Mouse (Mus musculus): ENCODE data around the gene Klc3.
A peak's percentile ranks its signal among the peaks of the same experiment; 100 is the strongest.

Gene Klc3

DNA sequence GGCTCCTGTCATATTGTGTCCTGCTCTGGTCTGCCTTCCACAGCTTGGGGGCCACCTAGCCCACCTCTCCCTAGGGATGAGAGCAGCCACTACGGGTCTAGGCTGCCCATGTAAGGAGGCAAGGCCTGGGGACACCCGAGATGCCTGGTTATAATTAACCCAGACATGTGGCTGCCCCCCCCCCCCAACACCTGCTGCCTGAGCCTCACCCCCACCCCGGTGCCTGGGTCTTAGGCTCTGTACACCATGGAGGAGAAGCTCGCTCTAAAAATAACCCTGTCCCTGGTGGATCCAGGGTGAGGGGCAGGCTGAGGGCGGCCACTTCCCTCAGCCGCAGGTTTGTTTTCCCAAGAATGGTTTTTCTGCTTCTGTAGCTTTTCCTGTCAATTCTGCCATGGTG, 5.8 kb upstream of the Klc3 start:
- DNase-seq (ENCODE audit: low spot score in 2 of 2): no peak

DNA sequence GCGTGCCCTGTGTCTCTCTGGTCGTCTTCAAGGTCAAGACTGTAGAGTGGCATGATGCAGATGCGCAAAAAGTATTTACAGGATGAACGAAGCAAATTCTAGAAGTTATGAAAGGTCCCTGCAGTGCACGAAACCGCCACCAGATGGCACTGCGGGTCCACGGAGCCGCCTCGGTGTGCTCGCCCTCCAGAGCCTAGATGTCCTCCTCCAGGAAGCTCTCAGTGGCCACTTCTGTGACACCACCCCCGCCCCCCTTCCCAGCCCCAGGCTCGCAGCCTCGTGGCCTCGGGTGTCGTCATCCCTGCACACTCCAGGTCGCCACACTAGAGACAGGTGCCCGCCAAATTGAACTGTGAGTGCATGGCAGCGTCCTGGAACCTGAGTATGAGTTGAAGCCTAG, 1.5 kb upstream of the Klc3 start:
- peak in 1 of 2 experiments; percentile 82 for DNase-seq (ENCODE audit: low spot score in 2 of 2)

DNA sequence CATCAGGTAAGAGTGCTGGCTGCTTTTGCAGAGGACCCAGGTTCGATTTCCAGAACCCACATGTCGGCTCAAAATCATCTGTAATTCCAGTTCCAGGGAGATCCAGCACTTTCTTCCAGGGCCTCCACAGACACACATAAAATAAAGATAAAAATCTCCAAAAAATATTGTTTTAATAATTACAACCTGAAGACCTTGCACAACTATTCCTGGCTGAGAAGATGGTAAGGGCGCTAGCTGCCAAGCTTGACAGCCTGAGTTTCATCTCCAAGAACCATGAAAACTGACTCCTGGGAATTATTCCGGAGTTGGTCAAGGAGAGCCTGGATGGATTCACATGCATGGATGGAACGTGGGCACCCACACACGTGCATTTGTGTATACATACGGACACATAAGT, 572 bp upstream of the Klc3 start, which contains the start of gene Ckm:
Ckm (plus strand) TSS at position 301 of the 400 bp plus-strand sequence.
- DNase-seq (ENCODE audit: low spot score in 2 of 2): no peak

DNA sequence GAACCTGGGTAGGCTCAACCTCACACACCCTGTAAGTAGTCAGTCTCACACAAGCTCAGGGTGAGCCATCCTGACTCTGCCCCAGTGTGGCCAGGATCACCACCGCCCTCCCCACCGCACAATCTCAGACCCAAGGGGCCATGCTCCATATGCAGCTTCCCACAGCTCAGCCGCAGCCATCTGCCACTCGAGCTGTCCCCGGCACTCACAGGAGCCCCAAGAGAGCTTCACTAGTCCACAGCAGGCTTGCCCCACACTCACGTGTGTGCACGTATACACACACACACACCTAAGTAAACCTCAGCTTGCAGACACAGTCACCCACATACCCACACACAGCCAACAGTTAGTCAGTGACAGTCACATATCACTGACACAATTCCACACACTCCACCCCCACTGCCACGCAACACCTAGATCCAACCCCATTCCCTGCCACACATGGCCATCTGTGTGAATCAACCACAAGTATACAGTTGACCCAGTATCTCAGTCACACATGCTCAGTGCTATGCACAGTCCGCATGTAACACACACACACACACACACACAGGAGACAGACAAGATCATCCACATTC, 1.3 kb downstream of the Klc3 start:
- DNase-seq (ENCODE audit: low spot score in 2 of 2): no peak

DNA sequence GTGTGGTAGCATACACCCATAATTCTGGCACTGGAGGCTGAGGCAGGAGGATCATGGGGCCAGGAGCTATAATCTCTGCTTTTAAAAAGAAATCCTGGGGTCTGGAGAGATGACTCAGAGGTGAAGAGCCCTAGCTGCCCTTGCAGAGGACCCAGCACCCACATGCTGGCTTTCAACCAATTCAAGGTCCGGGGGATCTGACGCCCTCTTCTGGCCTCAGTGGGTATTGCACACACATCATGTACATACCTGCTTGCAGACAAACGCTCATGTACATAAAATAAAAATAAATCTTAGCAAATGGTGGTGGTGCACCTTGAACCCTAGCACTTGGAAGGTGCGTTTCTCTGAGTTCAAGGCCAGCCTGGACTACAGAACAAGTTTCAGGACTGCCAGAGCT, 3.0 kb downstream of the Klc3 start:
- no peak for DNase-seq (ENCODE audit: low spot score in 2 of 2)

DNA sequence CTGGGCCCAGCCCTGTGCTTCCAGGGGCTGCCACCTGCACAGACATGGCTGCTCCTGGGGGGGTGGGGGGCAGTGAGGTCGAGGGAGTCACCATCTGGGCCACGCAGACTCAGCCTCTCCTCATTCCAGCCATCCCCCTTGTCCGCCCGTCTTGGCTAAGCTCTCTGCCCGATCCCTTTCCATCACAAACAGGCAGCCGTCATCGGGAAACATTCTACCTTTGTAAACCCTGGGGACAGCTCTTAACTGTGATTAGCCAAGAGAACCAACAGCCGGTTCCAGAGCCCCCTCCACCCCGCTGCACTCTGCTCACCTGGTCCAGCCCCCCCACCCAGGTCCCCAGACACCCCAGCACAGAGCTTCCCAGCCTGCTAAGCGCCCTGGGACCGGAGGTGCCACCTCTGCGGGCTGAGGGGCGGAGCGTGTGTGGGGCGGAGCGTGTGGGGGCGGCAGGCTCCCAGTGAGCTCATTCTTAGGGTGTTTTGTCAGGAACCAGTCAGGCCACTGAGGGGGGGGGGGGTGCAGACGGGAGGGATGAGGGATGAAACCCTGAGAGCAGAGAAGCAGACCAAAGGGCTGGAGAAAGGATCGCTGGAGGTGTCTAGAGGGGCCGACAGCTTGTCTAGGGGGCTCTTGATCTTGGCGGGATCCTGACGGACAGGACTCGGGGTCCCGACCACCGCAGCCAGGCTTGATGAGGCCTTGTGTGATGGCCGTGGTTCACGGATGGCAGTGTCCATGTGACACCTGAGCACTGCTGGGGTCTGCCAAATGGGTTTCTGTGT, 4.2 kb downstream of the Klc3 start:
- DNase-seq (ENCODE audit: low spot score in 2 of 2): no peak

DNA sequence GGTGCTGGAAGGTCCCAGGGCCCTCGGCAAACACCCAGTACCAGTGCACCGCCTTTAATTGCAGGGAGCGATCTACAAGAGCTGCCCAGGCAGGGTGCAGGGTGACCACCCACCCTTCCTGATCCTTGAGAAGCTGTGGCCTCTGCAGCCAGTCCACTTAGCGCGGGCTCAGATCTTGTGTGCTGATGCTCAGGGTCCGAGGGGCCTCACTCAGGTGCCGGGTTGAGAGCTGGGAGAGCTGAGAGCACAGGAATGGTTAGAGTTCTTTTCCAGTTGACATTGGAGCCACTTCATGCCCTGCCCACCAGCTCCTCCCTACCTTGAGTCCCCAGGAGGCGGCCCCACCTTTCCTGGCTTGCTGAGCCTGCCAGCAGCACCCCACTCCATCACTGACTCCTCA, 9.4 kb downstream of the Klc3 start:
- no peak for DNase-seq (ENCODE audit: low spot score in 2 of 2)

DNA sequence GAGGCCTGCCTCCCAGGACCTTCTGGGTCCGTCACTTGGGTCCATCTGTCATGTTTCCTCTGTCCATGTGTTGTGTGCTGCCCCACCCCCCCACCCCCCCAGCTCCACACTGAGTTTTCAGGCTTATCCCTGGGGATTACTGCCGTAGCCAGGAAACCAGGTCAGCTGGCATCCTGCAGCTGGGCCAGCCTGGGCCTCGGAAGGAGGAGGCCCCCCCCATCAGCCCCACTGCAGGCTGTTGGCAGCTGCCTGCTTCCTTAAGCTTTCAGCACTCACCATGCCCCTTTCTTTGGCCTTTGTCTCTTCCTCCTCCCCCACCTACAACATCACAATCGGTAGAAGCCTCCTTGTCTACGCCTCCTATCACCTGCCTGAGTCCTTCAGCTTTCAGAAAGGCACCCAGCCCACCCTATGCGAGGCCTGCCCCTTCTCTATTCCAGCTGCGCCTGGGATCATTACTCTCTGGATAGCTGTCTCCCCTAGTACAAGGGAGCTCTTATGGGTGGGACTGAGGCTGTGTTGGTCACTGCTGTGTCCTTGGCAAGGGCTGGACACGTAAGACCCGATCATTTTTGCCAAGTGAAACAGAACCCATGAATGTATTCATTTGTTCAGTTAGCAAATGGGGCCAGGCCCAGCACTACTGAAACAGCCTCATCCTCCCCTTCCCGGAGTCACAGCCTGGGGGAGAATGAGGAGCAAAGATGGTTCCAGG, 15.0 kb downstream of the Klc3 start:
- DNase-seq (ENCODE audit: low spot score in 2 of 2): no peak

DNA sequence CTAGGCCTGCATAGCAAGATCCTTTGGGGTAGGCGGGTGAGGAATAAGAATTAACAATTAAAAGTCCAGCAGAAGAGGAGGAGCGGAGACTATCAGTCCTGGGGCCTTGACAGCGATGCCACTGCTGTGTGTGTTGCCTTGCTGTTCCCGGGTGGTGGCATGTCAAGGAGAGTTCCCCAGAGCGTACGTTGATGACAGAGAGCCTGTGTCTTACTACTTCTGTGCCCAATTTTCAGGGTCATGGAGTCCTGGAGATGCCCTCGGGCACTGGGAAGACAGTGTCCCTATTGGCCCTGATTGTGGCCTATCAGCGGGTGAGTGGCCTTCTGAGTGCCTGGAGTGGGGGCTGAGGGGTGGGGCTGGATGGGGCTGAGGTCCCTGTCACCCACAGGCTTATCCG, 20.2 kb downstream of the Klc3 start:
- no peak for DNase-seq (ENCODE audit: low spot score in 2 of 2)

DNA sequence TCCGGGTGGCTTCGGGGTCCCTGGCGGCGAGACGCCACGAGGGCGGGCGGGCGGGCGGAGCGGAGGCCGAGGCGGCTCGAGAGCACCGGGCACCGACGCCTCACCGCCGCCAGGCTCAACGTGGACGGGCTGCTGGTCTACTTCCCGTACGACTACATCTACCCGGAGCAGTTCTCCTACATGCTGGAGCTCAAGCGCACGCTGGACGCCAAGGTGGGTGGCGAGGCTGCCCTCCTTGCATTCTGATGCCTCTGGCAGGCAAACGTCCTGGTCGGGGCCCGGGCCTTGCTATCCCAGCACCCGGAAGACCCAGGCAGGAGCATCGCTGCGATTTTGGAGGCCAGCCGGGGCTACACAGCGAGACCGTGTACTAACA, 21.8 kb downstream of the Klc3 start:
- DNase-seq (ENCODE audit: low spot score in 2 of 2): no peak

DNA sequence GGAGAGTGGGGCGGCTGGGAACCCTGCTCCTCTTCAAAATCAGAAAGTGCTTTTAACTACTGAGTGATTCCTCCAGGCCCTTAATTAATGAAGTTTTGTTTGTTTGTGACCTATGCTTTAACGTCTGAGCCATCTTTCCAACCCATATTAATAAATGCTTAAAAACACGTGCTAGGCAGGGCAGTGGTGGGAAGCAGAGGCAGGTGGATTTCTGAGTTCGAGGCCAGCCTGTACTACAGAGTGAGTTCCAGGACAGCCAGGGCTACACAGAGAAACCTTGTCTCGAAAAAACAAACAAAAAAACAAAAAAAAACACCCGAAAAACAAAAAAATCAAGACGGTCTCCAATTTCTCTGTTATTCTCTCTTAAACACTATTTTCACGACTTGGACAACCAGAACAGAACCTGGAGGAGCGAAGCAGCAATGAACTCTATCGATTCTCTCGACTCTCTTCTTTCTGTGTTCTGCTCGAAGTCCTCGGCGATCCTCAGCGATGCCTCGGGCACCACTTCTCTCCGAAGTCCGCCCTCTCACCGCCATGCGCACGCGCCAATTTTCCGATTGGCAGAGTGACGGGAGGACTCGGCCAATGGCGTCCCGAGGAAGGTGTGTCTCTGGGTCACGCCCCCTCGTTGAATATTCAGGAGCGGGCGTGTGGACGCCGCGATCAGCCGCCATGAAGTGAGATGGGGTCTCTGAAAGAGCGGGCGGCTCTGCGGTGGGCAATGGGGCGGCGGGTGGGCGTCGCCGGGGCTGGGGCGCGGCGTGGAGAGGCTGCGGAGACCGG, 22.3 kb downstream of the Klc3 start, which contains the start of gene Ercc2:
Ercc2 (plus strand) TSS at position 634 of the 789 bp plus-strand sequence.
- DNase-seq (ENCODE audit: low spot score in 2 of 2): peak; percentile 94 to 98

DNA sequence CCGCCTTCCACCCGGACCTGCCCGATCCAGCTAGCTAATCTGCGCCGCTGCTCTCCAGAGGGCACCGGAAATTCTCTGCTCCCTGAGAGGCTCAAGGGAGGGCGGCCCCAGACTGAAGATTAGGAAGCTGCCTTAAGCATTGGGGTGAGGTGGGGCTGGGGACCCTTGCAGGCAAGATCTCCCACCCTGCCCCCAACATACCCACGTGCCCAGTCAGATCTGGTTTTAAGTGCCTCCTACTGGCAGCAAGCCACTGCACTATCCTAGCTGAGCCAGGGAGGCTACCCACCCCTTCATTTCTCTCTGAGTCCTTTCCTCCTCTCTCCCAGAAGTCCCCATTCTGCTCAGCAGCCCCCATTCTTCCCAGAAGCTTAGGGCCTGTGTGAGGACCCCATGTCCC, 25.9 kb downstream of the Klc3 start:
- no peak for DNase-seq (ENCODE audit: low spot score in 2 of 2)

DNA sequence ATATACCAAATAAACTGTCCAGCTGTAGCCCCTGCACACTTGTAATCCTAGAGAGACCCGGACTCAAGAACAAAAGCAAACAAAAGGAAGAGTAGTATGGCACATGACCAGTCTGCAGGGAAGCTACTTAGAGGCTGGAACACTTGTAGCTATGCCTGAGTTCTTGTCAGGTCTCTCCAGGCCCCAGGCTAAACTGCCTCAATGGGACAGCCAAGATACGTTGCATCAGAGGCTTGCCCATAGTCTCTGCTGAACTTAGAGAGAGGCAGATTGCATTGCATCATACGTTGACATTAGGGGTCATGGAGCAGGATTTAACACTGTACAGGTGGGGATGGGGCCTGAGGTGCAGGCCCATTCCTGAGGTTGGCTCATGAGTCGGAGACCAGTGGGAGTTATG, 27.9 kb downstream of the Klc3 start:
- DNase-seq (ENCODE audit: low spot score in 2 of 2): no peak

DNA sequence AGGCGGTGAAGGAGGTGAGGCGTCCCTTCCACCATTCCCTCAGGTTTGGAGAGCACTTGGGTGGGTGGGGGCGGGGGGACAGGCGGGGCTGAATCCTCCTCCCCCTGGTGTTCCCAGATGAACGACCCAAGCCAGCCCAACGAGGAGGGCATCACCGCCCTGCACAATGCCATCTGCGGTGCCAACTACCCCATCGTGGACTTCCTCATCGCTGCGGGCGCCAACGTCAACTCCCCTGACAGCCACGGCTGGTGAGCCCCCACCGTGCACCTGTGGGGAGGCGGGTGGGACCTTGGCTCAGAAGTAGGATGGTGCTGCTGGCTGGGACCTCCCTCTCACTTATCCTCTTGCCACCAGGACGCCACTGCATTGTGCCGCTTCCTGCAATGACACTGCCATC, 28.5 kb downstream of the Klc3 start:
- DNase-seq (ENCODE audit: low spot score in 2 of 2): no peak

DNA sequence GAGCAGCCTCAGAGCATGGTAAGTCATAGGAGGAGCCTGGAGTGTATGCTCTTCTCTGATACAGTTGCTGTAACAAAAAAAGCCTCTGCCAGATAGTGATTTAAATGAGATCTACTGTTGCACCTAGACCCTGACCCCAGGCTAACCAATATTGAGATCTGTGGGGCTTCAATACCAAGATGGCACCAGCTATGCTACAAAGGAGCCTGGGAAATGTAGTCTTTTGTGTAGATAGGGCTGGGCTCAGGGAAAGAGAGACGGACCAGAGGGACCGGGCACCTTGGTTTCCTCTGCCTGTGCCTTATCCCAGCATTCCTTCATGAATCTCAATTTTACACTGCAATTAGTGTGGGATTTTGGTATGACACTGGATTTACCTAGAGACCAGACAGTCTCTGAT, 30.5 kb downstream of the Klc3 start:
- no peak for DNase-seq (ENCODE audit: low spot score in 2 of 2)

DNA sequence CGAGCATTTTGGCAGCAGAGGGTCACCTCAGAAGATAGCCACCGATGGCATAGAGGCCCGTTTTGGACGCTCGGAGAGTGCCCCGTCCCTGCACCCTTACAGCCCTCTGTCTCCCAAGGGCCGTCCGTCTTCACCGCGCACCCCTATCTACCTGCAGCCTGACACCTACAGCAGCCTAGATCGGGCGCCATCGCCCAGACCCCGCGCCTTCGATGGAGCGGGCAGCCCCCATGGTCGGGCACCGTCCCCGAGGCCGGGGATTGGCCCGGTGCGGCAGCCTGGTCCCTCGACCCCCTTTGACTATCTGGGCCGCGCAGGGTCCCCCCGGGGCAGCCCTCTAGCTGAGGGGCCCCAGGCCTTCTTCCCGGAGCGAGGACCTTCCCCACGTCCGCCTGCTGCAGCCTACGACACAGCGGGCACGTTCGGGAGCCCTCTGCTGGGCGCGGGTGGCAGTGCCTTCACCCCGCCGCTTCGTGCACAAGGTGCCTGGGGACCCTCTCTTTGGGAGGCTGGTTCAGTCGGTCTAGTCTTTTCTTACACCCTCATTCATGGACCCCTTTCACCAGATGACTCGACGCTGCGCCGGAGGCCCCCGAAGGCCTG, 34.0 kb downstream of the Klc3 start:
- peak in 1 of 2 experiments; percentile 63 for DNase-seq (ENCODE audit: low spot score in 2 of 2)

DNA sequence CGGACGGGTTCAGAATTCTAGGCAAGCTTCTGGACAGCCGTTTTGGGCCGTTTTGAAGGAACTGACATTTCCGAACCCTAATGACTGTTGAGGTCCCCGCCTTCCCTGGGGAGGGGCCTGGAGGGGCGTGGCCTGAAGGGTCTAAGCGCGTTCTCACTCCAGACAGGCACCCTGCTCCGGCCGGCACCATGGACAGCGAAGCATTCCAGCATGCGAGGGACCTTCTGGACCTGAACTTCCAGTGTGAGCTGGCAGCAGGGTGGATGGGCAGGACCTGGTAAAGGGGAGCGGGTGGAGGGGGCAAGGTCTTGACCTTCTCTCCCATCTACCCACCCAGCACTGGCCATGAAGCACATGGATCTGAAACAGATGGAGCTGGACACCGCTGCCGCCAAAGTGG, 35.5 kb downstream of the Klc3 start:
- DNase-seq (ENCODE audit: low spot score in 2 of 2): no peak

DNA sequence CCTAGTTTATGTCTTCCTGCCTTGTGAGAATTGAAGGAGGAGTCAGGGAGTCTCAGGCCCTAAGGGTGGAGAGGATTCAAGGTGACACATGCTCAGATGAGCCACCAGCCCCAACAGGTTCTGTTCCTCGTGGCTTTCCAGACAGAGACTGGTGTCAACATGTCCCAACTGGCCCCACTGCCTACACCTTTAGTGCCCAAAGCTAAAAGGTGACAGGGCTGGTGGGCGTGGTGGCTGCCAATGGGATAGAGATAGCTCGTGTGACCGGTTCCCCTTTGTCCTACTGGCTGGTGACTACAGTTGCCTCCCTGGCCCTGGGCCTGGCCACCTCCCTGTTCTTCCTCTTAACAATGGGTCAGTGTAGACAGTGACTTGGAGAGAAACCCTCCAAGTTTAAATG, 38.5 kb downstream of the Klc3 start:
- DNase-seq (ENCODE audit: low spot score in 2 of 2): no peak

DNA sequence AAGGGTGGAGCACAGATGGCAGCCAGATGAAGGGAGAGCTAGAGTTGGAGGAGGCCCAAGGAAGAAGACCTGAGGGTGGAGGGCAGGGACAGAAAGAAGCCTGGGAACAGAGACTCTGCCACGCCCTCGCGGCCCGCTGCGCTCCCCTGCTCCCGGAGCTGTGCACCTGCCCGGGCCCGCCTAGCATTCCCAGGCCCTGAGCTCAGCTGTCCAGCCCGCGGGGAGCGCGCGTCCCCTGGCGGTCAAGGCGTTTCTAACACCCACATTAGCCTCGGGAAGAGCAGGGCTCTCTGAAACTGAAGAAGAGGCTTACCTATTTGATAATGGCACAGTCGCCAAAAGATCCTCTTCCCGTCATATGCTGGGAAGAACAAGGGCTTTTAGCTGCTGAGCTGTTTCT, 40.0 kb downstream of the Klc3 start:
- peak in 1 of 2 experiments; percentile 54 for DNase-seq (ENCODE audit: low spot score in 2 of 2)

DNA sequence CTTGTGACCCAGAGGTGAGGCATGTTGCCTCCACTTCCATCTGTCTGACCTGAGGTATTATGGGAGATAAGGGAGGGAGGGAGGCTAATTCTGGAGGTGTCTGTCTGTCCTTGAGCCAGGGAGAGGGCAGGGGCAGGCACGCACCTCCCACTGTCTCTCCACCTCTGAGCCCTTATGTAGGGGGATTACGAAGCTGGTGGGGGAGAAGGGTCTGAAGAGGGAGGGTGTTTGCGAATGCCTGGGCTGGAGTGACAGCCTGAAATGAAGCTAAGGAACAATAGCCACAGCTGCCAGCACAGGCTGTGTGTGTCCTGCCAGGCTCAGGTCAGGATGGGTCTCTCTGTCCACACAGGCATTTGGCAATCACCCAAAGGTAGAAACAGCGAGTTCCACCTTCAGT, 41.6 kb downstream of the Klc3 start:
- DNase-seq (ENCODE audit: low spot score in 2 of 2): no peak

DNA sequence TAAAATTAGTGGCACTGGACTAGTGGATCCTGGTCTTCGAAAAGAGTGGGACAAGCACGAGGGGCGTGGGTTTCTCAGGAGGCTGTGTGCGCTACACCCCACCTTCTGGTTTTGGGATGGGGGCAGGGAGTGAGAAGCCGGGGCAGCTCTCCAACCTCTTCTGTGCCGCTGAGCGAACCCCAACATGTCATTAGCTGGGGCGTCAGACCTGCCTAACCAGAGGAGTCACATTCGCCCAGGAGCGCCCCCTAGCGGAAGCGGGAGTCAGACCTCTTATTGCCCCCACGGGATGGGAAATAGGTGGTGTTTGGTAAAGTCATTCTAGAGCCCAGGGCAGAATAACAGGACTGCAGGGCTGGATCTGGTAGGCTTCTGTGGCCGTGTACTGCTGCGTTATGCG, 42.2 kb downstream of the Klc3 start:
- DNase-seq (ENCODE audit: low spot score in 2 of 2): peak in 1 of 2 experiments; percentile 74

DNA sequence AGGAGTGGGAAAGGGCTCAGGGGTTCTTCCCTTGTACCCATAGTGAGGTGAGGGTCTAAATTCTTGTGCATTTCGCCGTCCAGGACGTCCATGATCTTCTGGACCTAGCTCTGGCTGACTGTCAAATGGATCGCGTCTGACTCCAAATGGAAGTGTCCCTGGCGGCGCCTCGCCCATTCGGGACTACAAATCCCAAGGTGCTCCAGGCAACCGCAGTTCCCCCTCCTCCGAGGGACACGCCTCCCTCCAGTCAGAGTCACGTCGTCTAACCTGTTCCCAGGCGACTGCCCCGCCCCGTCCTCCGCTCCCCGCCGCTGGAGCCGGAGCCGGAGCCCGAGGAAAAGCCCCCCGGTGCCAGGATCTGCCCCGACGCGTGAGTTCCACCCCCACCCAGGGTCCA, 43.0 kb downstream of the Klc3 start:
- DNase-seq (ENCODE audit: low spot score in 2 of 2): peak; percentile 83 to 92
